10 mouse cellular contexts compared by ENCODE assay signal in genomic region chr16:22820731-22821130, GRCm38 (mm10). TPM values are rescaled to one million over a fixed set of nuclear protein-coding genes. Genes with fewer than 3 reads are reported as not detected.
A peak's percentile ranks its signal among the peaks of the same experiment; 100 is the strongest.
DNase-seq lines count a peak whose midpoint lies in the region; ATAC-seq lines count a peak whose summit lies in the region.
"Had no signal": no experiment of that assay in that cellular context is flagged by ENCODE, and none has a peak within 500 bp of the region (broad histone marks: within the 10 kb centered on the region; RNA-seq: fewer than 3 reads in every experiment).

No protein-coding gene starts in this region.

- no peak overlapping the region for H3K4me2 ChIP-seq in limb, embryonic 11.5 days (ENCODE audit: low read depth, severe bottlenecking)
- H3K4me2 ChIP-seq: embryonic facial prominence, embryonic 12.5 days; limb, embryonic 12.5 days had no signal

- DNase-seq in cerebellum, postnatal 10 days: peak; percentile 34 to 37
- DNase-seq in cerebellum, adult 11 months: no peak
- DNase-seq in limb, embryonic 11.5 days (ENCODE audit: low spot score): peak; percentile 24
- no peak for DNase-seq in limb, embryonic 10.5 days (ENCODE audit: low spot score)
- peak; percentile 35 to 39 for DNase-seq in frontal cortex, postnatal 10 days (ENCODE audit: low spot score in 2 of 2)
- peak; percentile 70 to 72 for DNase-seq in right cerebral cortex, postnatal 10 days (ENCODE audit: low spot score in 2 of 2)
- DNase-seq in spleen, adult 18-20 months: no peak

- H3K4me1 ChIP-seq in limb, embryonic 11.5 days (ENCODE audit: control insufficient read depth, insufficient read depth, low read length): no peaks in the 10 kb centered on the region
- no peaks in the 10 kb centered on the region for H3K4me1 ChIP-seq in limb, embryonic 10.5 days
- H3K4me1 ChIP-seq: embryonic facial prominence, embryonic 12.5 days; limb, embryonic 12.5 days had no signal

- H3K27me3 ChIP-seq in limb, embryonic 11.5 days (ENCODE audit: control insufficient read depth, insufficient read depth, low read length): no peaks in the 10 kb centered on the region
- no peaks in the 10 kb centered on the region for H3K27me3 ChIP-seq in limb, embryonic 10.5 days (ENCODE audit: low read depth, poor library complexity, severe bottlenecking)
- H3K27me3 ChIP-seq: embryonic facial prominence, embryonic 12.5 days; limb, embryonic 12.5 days had no signal

- H3K27ac ChIP-seq in limb, embryonic 11.5 days (replicated peaks; ENCODE audit: low read depth, low read length): no peak overlapping the region
- H3K27ac ChIP-seq in limb, embryonic 10.5 days: no peak overlapping the region
- H3K27ac ChIP-seq: embryonic facial prominence, embryonic 12.5 days; limb, embryonic 12.5 days had no signal

- ATAC-seq in limb, embryonic 11.5 days (ENCODE audit: insufficient number of reproducible peaks, low FRiP score, low TSS enrichment, low read depth): no peak
- no peak for ATAC-seq in monocyte, adult 5-6 weeks (replicated peaks; ENCODE audit: insufficient number of reproducible peaks, low FRiP score, low TSS enrichment, poor library complexity, severe bottlenecking)

- H3K9ac ChIP-seq in limb, embryonic 11.5 days (ENCODE audit: low read length): no peak overlapping the region
- H3K9ac ChIP-seq: embryonic facial prominence, embryonic 12.5 days; limb, embryonic 12.5 days had no signal

- no peaks in the 10 kb centered on the region for H3K9me3 ChIP-seq in limb, embryonic 11.5 days (ENCODE audit: control insufficient read depth, low read length)
- H3K9me3 ChIP-seq in limb, embryonic 10.5 days (replicated peaks): no peaks in the 10 kb centered on the region
- H3K9me3 ChIP-seq: embryonic facial prominence, embryonic 12.5 days; limb, embryonic 12.5 days had no signal

- no peak overlapping the region for H3K4me3 ChIP-seq in limb, embryonic 11.5 days (ENCODE audit: low read depth, low read length)
- H3K4me3 ChIP-seq in limb, embryonic 10.5 days: no peak overlapping the region
- H3K4me3 ChIP-seq: embryonic facial prominence, embryonic 12.5 days; limb, embryonic 12.5 days had no signal

- H3K36me3 ChIP-seq in limb, embryonic 11.5 days (ENCODE audit: control insufficient read depth, insufficient read depth, low read length): peaks cover 4% of the 10 kb centered on the region
- H3K36me3 ChIP-seq in limb, embryonic 10.5 days: peaks cover 29% of the 10 kb centered on the region

- WGBS in limb, embryonic 11.5 days: 65% methylated on average over 8 of the region's 8 CpGs
- 67% methylated on average over 8 of the region's 8 CpGs for WGBS in limb, embryonic 10.5 days

RNA-seq across cellular contexts. Expression of gene Crygs, which starts 9.4 kb away (rescaled TPM):
- not detected in 2 replicates for polyA plus RNA-seq in limb, embryonic 11.5 days (2014; fragmentation: Nextera tagmentation; extraction: Ambion mirVana)
- not detected in 2 replicates for polyA plus RNA-seq in limb, embryonic 10.5 days (2016; fragmentation: Nextera tagmentation; extraction: Ambion mirVana)
- not detected in 3 replicates for total RNA-seq in monocyte, adult 5-6 weeks (2017)
- polyA plus RNA-seq: limb, embryonic 12.5 days had no signal

RNA-seq across cellular contexts. Expression of gene Tbccd1, which starts 36.7 kb away (rescaled TPM):
- 37.9 and 39.9 TPM in 2 replicates for polyA plus RNA-seq in limb, embryonic 11.5 days (2014; fragmentation: Nextera tagmentation; extraction: Ambion mirVana)
- polyA plus RNA-seq in limb, embryonic 10.5 days (2016; fragmentation: Nextera tagmentation; extraction: Ambion mirVana): 36.2 and 37.1 TPM in 2 replicates
- 9.0 to 21.8 TPM (median 12.8 TPM) in 3 replicates for total RNA-seq in monocyte, adult 5-6 weeks (2017)

RNA-seq across cellular contexts. Expression of gene Dnajb11, which starts 36.9 kb away (rescaled TPM):
- 106 and 112 TPM in 2 replicates for polyA plus RNA-seq in limb, embryonic 11.5 days (2014; fragmentation: Nextera tagmentation; extraction: Ambion mirVana)
- 98.1 and 106 TPM in 2 replicates for polyA plus RNA-seq in limb, embryonic 10.5 days (2016; fragmentation: Nextera tagmentation; extraction: Ambion mirVana)
- 181 to 198 TPM (median 183 TPM) in 3 replicates for total RNA-seq in monocyte, adult 5-6 weeks (2017)

Comparison
In these comparisons a context has a peak if more than half of its experiments do, and no peak if none do; other contexts are left out.
1. DNase-seq: peak in cerebellum, postnatal 10 days (2 of 2), limb, embryonic 11.5 days (single experiment), frontal cortex, postnatal 10 days (2 of 2) and right cerebral cortex, postnatal 10 days (2 of 2); none in cerebellum, adult 11 months (single experiment), limb, embryonic 10.5 days (single experiment) and spleen, adult 18-20 months (0 of 2).